Mouse (Mus musculus): ENCODE data around the gene Cab39.

DNA sequence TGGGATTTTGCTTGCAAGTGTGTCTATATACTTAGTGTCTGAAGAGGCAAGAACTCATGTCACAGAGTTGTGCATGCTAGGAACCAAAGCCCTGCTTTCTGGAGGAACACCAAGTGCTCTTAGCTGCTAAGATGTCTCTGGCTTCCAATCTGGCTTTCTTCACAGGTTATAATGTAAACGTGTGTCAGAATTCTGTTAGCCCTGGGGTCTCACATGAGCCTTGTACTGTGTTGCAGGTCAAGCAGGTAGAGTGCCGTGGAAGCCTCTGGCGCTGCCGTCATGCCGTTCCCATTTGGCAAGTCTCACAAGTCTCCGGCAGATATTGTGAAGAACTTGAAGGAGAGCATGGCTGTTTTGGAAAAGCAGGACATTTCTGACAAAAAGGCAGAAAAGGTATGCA lies 24.9 kb downstream of the Cab39 start:
- no peak for TF ChIP-seq CTCF (IDR thresholded peaks at IDR 0.05; ENCODE audit: low read depth, low read length)
- TF ChIP-seq GATA1 (IDR thresholded peaks at IDR 0.05; ENCODE audit: borderline replicate concordance, low read length), result no peak
- TF ChIP-seq TAL1 (conservative IDR thresholded peaks at IDR 0.05; ENCODE audit: low read depth, low read length), result no peak

Measured in G1E (cell line).